Mouse (Mus musculus) thymus, adult 2 months (tissue): ENCODE measurements around the gene Lancl2. TPM values are rescaled to one million over a fixed set of nuclear protein-coding genes. Genes with fewer than 3 reads are reported as not detected.

Source experiments
- DNase-seq: peaks from one replicate; pipeline ENCODE4 v3.0.0; 2021
- H3K27ac ChIP-seq: fragments of 200-500 bp; 2 replicates; pipeline ENCODE4 v1.5.1; 2012; ENCODE audit warnings: low read length, control low read depth; ENCODE audit not compliant: control insufficient read depth, insufficient read depth
- H3K27me3 ChIP-seq: fragments of 200-500 bp; 2 replicates; pipeline ENCODE4 v1.6.1; 2012; ENCODE audit warnings: mild to moderate bottlenecking, low read length, moderate library complexity, mixed read lengths; ENCODE audit not compliant: control insufficient read depth, insufficient read depth
- H3K36me3 ChIP-seq: fragments of 200-500 bp; 2 replicates; pipeline ENCODE4 v1.6.1; 2012; ENCODE audit warnings: mild to moderate bottlenecking, low read length, moderate library complexity; ENCODE audit not compliant: control insufficient read depth, insufficient read depth
- H3K4me1 ChIP-seq: fragments of 200-500 bp; replicated peaks from 2 replicates; pipeline ENCODE4 v1.6.1; 2012; ENCODE audit warnings: low read length; ENCODE audit not compliant: control insufficient read depth, insufficient read depth
- H3K4me3 ChIP-seq: fragments of 200-500 bp; 2 replicates; pipeline ENCODE4 v1.5.1; 2012; ENCODE audit warnings: mild to moderate bottlenecking, low read length, control low read depth, moderate library complexity; ENCODE audit not compliant: control insufficient read depth, insufficient read depth
- CTCF ChIP-seq: fragments of 200-500 bp; IDR thresholded peaks from 2 replicates; pipeline ENCODE4 v1.5.1; 2012; ENCODE audit warnings: mild to moderate bottlenecking, control low read depth, low read length, moderate library complexity, borderline replicate concordance; ENCODE audit not compliant: control insufficient read depth, poor library complexity, insufficient read depth; ENCODE audit errors: extremely low read depth
- POLR2A ChIP-seq: fragments of 200-500 bp; IDR thresholded peaks from 2 replicates; pipeline ENCODE4 v1.6.1; 2012; ENCODE audit warnings: mild to moderate bottlenecking, low read length, control low read depth, moderate library complexity; ENCODE audit not compliant: control insufficient read depth, poor library complexity, insufficient read depth; ENCODE audit errors: extremely low read depth
- WGBS: fragments of 180-500 bp; shearing (Covaris S2); methylation state at CpG from one replicate; pipeline ENCODE4 v1.1.7; 2018; 5-methylcytosine and 5-hydroxymethylcytosine counted together
- polyA plus RNA-seq: library from polyadenylated mRNA; depleted of rRNA; stranded (reverse); fragments of >200 nt; gene quantifications from 2 replicates; pipeline ENCODE4 v1.2.3, GENCODE M21; 2012

Lancl2 gene
- polyA plus RNA-seq, 1 experiment: 4.3 TPM

GRCm38 (mm10) chr6:57743333-57743732, 41.0 kb downstream of the Lancl2 start:
- Histone ChIP-seq H3K27me3 (no peaks in the 10 kb centered on the region), H3K4me1 (no peaks in the 10 kb centered on the region; the same call in 1 of the 2 replicates), H3K4me3 (no peak overlapping the region), H3K27ac (no peak overlapping the region), H3K36me3 (no peaks in the 10 kb centered on the region)
- DNase-seq: no peak
- 89% methylated on average over 2 of the region's 2 CpGs for WGBS
- TF ChIP-seq CTCF (no peak), POLR2A (no peak)

GRCm38 (mm10) chr6:57744123-57744522, 41.8 kb downstream of the Lancl2 start:
- no peak overlapping the region for H3K27ac ChIP-seq
- TF ChIP-seq POLR2A (no peak), CTCF (no peak)
- H3K4me1 ChIP-seq: no peaks in the 10 kb centered on the region; the same call in 1 of the 2 replicates
- no peak for DNase-seq
- no peak overlapping the region for H3K4me3 ChIP-seq
- WGBS: 100% methylated on average over 2 of the region's 2 CpGs
- no peaks in the 10 kb centered on the region for H3K27me3 ChIP-seq
- no peaks in the 10 kb centered on the region for H3K36me3 ChIP-seq

- no peaks in the 10 kb centered on the region for H3K36me3 ChIP-seq
- DNase-seq: no peak
- H3K4me1 ChIP-seq: no peaks in the 10 kb centered on the region; the same call in 1 of the 2 replicates
- TF ChIP-seq CTCF: no peak
- TF ChIP-seq POLR2A: no peak
- no peak overlapping the region for H3K4me3 ChIP-seq
- 58% methylated on average over 4 of the region's 4 CpGs for WGBS
- no peak overlapping the region for H3K27ac ChIP-seq
- H3K27me3 ChIP-seq: no peaks in the 10 kb centered on the region
Measured at GRCm38 (mm10) chr6:57744974-57745747, 42.8 kb downstream of the Lancl2 start.

GRCm38 (mm10) chr6:57745748-57746129, 43.4 kb downstream of the Lancl2 start:
- DNase-seq: no peak
- 95% methylated on average over 2 of the region's 2 CpGs for WGBS
- Histone ChIP-seq H3K27ac (no peak overlapping the region), H3K36me3 (no peaks in the 10 kb centered on the region), H3K4me1 (no peaks in the 10 kb centered on the region; the same call in 1 of the 2 replicates), H3K27me3 (no peaks in the 10 kb centered on the region), H3K4me3 (no peak overlapping the region)
- TF ChIP-seq CTCF (no peak), POLR2A (no peak)

GRCm38 (mm10) chr6:57753962-57754759, 51.8 kb downstream of the Lancl2 start:
- Histone ChIP-seq H3K36me3 (no peaks in the 10 kb centered on the region), H3K27ac (no peak overlapping the region), H3K4me1 (no peaks in the 10 kb centered on the region), H3K4me3 (no peak overlapping the region), H3K27me3 (no peaks in the 10 kb centered on the region)
- no peak for DNase-seq
- 96% methylated on average over 9 of the region's 9 CpGs for WGBS
- TF ChIP-seq POLR2A (no peak), CTCF (no peak)

GRCm38 (mm10) chr6:57763054-57763453, 60.7 kb downstream of the Lancl2 start:
- Histone ChIP-seq H3K27me3 (no peaks in the 10 kb centered on the region), H3K4me3 (no peak overlapping the region), H3K4me1 (no peaks in the 10 kb centered on the region), H3K36me3 (no peaks in the 10 kb centered on the region), H3K27ac (no peak overlapping the region)
- DNase-seq: no peak
- TF ChIP-seq POLR2A (no peak), CTCF (no peak)
